Mouse (Mus musculus): Measurements from ENCODE around the gene 1700015G11Rik. TPM values are rescaled to one million over a fixed set of nuclear protein-coding genes. Genes with fewer than 3 reads are reported as not detected.
A peak's percentile ranks its signal among the peaks of the same experiment; 100 is the strongest.

Gene 1700015G11Rik
- not detected in 2 replicates for polyA plus RNA-seq (2015; fragmentation: Nextera tagmentation; extraction: Ambion mirVana)

- no peak within 1 kb of the TSS for H3K4me3 ChIP-seq
- no peak for ATAC-seq (ENCODE audit: extremely low read depth, insufficient number of reproducible peaks, low FRiP score, low TSS enrichment)
- no peaks in the 10 kb centered on the region for H3K27me3 ChIP-seq (replicated peaks)
- no peaks in the 10 kb centered on the region for H3K9me3 ChIP-seq
- H3K4me1 ChIP-seq = no peaks in the 10 kb centered on the region
- WGBS = 83% methylated on average over 3 of the region's 3 CpGs
- H3K9ac ChIP-seq = no peak within 1 kb of the TSS
- no peak within 1 kb of the TSS for H3K27ac ChIP-seq (replicated peaks)
- H3K36me3 ChIP-seq = no peaks in the 10 kb centered on the region
- H3K4me2 ChIP-seq = no peak within 1 kb of the TSS
Observed at GRCm38 (mm10) chr7:52015628-52016027, at the start of gene 1700015G11Rik. 1700015G11Rik (minus strand) TSS chr7:52015728.

GRCm38 (mm10) chr7:52056954-52057353 lies 41.4 kb upstream of the 1700015G11Rik start:
- no peaks in the 10 kb centered on the region for H3K9me3 ChIP-seq
- no peak for ATAC-seq (ENCODE audit: extremely low read depth, insufficient number of reproducible peaks, low FRiP score, low TSS enrichment)

GRCm38 (mm10) chr7:52056274-52056673 lies 40.7 kb upstream of the 1700015G11Rik start:
- no peak for ATAC-seq (ENCODE audit: extremely low read depth, insufficient number of reproducible peaks, low FRiP score, low TSS enrichment)
- Histone ChIP-seq H3K9me3 (no peaks in the 10 kb centered on the region), H3K9ac (no peak overlapping the region), H3K27me3 (replicated peaks) (no peaks in the 10 kb centered on the region), H3K36me3 (no peaks in the 10 kb centered on the region), H3K27ac (replicated peaks) (no peak overlapping the region), H3K4me2 (no peak overlapping the region), H3K4me1 (no peaks in the 10 kb centered on the region), H3K4me3 (no peak overlapping the region)
- 51% methylated on average over 4 of the region's 4 CpGs for WGBS

More at GRCm38 (mm10) chr7:52056954-52057353, 41.4 kb upstream of the 1700015G11Rik start:
- Histone ChIP-seq H3K9ac (no peak overlapping the region), H3K4me2 (no peak overlapping the region), H3K27me3 (replicated peaks) (no peaks in the 10 kb centered on the region), H3K4me3 (no peak overlapping the region), H3K27ac (replicated peaks) (no peak overlapping the region), H3K36me3 (no peaks in the 10 kb centered on the region), H3K4me1 (no peaks in the 10 kb centered on the region)
- WGBS = 62% methylated on average over 2 of the region's 2 CpGs

- no peaks in the 10 kb centered on the region for H3K9me3 ChIP-seq
- H3K9ac ChIP-seq = no peak overlapping the region
- no peaks in the 10 kb centered on the region for H3K4me1 ChIP-seq
- no peak overlapping the region for H3K27ac ChIP-seq (replicated peaks)
- H3K36me3 ChIP-seq = no peaks in the 10 kb centered on the region
- H3K4me3 ChIP-seq = no peak overlapping the region
- 58% methylated on average over 2 of the region's 2 CpGs for WGBS
- H3K27me3 ChIP-seq (replicated peaks) = no peaks in the 10 kb centered on the region
- no peak overlapping the region for H3K4me2 ChIP-seq
- no peak for ATAC-seq (ENCODE audit: extremely low read depth, insufficient number of reproducible peaks, low FRiP score, low TSS enrichment)
Observed at GRCm38 (mm10) chr7:52055831-52056230, 40.3 kb upstream of the 1700015G11Rik start.

GRCm38 (mm10) chr7:52037600-52038582 lies 22.4 kb upstream of the 1700015G11Rik start:
- Histone ChIP-seq H3K4me2 (no peak overlapping the region), H3K4me1 (no peaks in the 10 kb centered on the region), H3K36me3 (no peaks in the 10 kb centered on the region), H3K9me3 (no peaks in the 10 kb centered on the region), H3K4me3 (no peak overlapping the region), H3K27ac (replicated peaks) (no peak overlapping the region), H3K27me3 (replicated peaks) (no peaks in the 10 kb centered on the region), H3K9ac (no peak overlapping the region)
- ATAC-seq (ENCODE audit: extremely low read depth, insufficient number of reproducible peaks, low FRiP score, low TSS enrichment) = no peak
- WGBS = 45% methylated on average over 8 of the region's 8 CpGs

- Histone ChIP-seq H3K4me3 (no peak overlapping the region), H3K36me3 (no peaks in the 10 kb centered on the region), H3K9ac (no peak overlapping the region), H3K9me3 (no peaks in the 10 kb centered on the region), H3K27me3 (replicated peaks) (no peaks in the 10 kb centered on the region), H3K4me2 (no peak overlapping the region), H3K4me1 (no peaks in the 10 kb centered on the region), H3K27ac (replicated peaks) (no peak overlapping the region)
- 83% methylated on average over 5 of the region's 5 CpGs for WGBS
- ATAC-seq (ENCODE audit: extremely low read depth, insufficient number of reproducible peaks, low FRiP score, low TSS enrichment) = no peak
Observed at GRCm38 (mm10) chr7:52024050-52024626, 8.6 kb upstream of the 1700015G11Rik start.

GRCm38 (mm10) chr7:52022039-52022438 lies 6.5 kb upstream of the 1700015G11Rik start:
- H3K9me3 ChIP-seq = no peaks in the 10 kb centered on the region
- WGBS = 41% methylated on average over 4 of the region's 4 CpGs
- no peak for ATAC-seq (ENCODE audit: extremely low read depth, insufficient number of reproducible peaks, low FRiP score, low TSS enrichment)

GRCm38 (mm10) chr7:52015180-52015579 lies 348 bp downstream of the 1700015G11Rik start:
- Histone ChIP-seq H3K4me3 (no peak overlapping the region), H3K27me3 (replicated peaks) (no peaks in the 10 kb centered on the region), H3K9me3 (no peaks in the 10 kb centered on the region), H3K36me3 (no peaks in the 10 kb centered on the region), H3K27ac (replicated peaks) (no peak overlapping the region), H3K4me2 (no peak overlapping the region), H3K4me1 (no peaks in the 10 kb centered on the region), H3K9ac (no peak overlapping the region)
- WGBS = 62% methylated on average over 1 of the region's 1 CpGs
- ATAC-seq (ENCODE audit: extremely low read depth, insufficient number of reproducible peaks, low FRiP score, low TSS enrichment) = no peak

More at GRCm38 (mm10) chr7:52022039-52022438, 6.5 kb upstream of the 1700015G11Rik start:
- Histone ChIP-seq H3K27ac (replicated peaks) (no peak overlapping the region), H3K4me1 (no peaks in the 10 kb centered on the region), H3K4me3 (no peak overlapping the region), H3K27me3 (replicated peaks) (no peaks in the 10 kb centered on the region), H3K9ac (no peak overlapping the region), H3K4me2 (no peak overlapping the region), H3K36me3 (no peaks in the 10 kb centered on the region)

GRCm38 (mm10) chr7:52013457-52013856 lies 2.1 kb downstream of the 1700015G11Rik start:
- no peaks in the 10 kb centered on the region for H3K4me1 ChIP-seq
- no peak for ATAC-seq (ENCODE audit: extremely low read depth, insufficient number of reproducible peaks, low FRiP score, low TSS enrichment)
- H3K27ac ChIP-seq (replicated peaks) = no peak overlapping the region
- no peak overlapping the region for H3K4me3 ChIP-seq
- H3K4me2 ChIP-seq = no peak overlapping the region
- WGBS = 74% methylated on average over 7 of the region's 7 CpGs
- no peak overlapping the region for H3K9ac ChIP-seq
- H3K27me3 ChIP-seq (replicated peaks) = no peaks in the 10 kb centered on the region
- no peaks in the 10 kb centered on the region for H3K9me3 ChIP-seq
- H3K36me3 ChIP-seq = no peaks in the 10 kb centered on the region

GRCm38 (mm10) chr7:52007138-52007537 lies 8.4 kb downstream of the 1700015G11Rik start:
- Histone ChIP-seq H3K4me1 (peaks cover 5% of the 10 kb centered on the region; the same call in 1 of the 2 replicates), H3K4me2 (no peak overlapping the region), H3K36me3 (no peaks in the 10 kb centered on the region), H3K27ac (replicated peaks) (no peak overlapping the region), H3K9me3 (no peaks in the 10 kb centered on the region), H3K4me3 (no peak overlapping the region), H3K27me3 (replicated peaks) (0 out of 2 replicates have a peak, but pooled peaks cover 4% of the 10 kb centered on the region), H3K9ac (no peak overlapping the region)
- no peak for ATAC-seq (ENCODE audit: extremely low read depth, insufficient number of reproducible peaks, low FRiP score, low TSS enrichment)
- 67% methylated on average over 2 of the region's 2 CpGs for WGBS

- Histone ChIP-seq H3K27me3 (replicated peaks) (0 out of 2 replicates have a peak, but pooled peaks cover 4% of the 10 kb centered on the region), H3K4me2 (peak overlapping the region; percentile 84), H3K36me3 (no peaks in the 10 kb centered on the region), H3K9me3 (no peaks in the 10 kb centered on the region), H3K27ac (replicated peaks) (peak overlapping the region; percentile 8; the same call in 1 of the 2 replicates), H3K4me1 (peaks cover 5% of the 10 kb centered on the region; the same call in 1 of the 2 replicates), H3K9ac (peak overlapping the region; percentile 79), H3K4me3 (peak overlapping the region; percentile 75)
- no peak for ATAC-seq (ENCODE audit: extremely low read depth, insufficient number of reproducible peaks, low FRiP score, low TSS enrichment)
- under 1% methylated on average over 9 of the region's 9 CpGs for WGBS
Observed at GRCm38 (mm10) chr7:52006296-52006630, 9.3 kb downstream of the 1700015G11Rik start.
